Mouse (Mus musculus) monocyte, adult 2 months (primary cell): ENCODE data around the gene Klhl3.

Experiments
- DNase-seq, 2 experiments: peaks; one replicate each; pipeline ENCODE4 v3.0.0; 2022; ENCODE audit warnings: low spot score in 2 of 2, low read depth in 1 of 2

Gene Klhl3

DNA sequence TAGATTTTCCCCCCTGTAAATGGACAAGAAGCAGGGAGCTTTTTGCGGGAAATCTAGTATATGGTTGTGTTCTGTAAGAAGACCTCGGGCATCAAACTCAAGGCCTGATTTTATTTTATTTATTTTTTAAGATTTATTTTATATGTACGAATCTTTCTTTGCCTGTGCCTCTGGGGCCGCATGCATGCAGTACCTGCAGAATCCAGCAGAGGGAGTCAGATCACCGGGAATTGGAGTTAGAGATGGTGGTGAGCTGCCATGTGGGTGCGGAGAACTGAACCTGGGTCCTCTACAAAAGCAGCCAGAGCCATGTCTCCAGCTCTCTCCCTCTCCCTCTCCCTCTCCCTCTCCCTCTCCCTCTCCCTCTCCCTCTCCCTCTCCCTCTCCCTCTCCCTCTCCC is 135.7 kb downstream of the Klhl3 start:
- DNase-seq: no peak

- DNase-seq: no peak
Measured at GRCm38 (mm10) chr13:57965658-57966057, 147.7 kb downstream of the Klhl3 start.

DNA sequence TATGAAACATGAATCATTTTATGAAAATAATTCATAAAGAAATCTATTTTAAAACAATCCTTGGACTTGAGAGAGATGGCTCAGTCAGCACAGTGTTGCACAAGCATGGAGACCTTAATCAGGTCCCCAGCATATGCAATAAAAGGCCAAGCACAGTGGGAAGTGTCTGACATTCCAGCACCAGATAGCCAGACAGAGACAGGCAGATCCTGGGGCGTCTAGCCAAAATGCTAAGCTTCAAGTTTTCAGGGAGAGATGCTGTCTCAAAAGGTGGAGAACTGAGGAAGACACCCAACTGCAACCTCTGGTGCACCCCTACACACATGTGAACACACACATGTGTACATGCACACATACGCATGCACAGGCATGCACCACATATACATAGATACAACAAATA is 153.1 kb downstream of the Klhl3 start:
- DNase-seq: no peak

- no peak for DNase-seq
Measured at GRCm38 (mm10) chr13:57959806-57960205, 153.6 kb downstream of the Klhl3 start.
